52 mouse cellular contexts compared by ENCODE assay signal in genomic region chr16:27348359-27348758, GRCm38 (mm10). TPM values are rescaled to one million over a fixed set of nuclear protein-coding genes. Genes with fewer than 3 reads are reported as not detected.
"Had no signal": no experiment of that assay in that cellular context is flagged by ENCODE, and none has a peak within 500 bp of the region (broad histone marks: within the 10 kb centered on the region; RNA-seq: fewer than 3 reads in every experiment).

No protein-coding gene starts in this region.

- H3K4me3 ChIP-seq: heart, embryonic 10.5 days; heart, embryonic 12.5 days; heart, embryonic 13.5 days; heart, embryonic 15.5 days; hindbrain, embryonic 10.5 days; hindbrain, embryonic 12.5 days; hindbrain, embryonic 13.5 days; hindbrain, embryonic 15.5 days; intestine, embryonic 15.5 days; kidney, embryonic 15.5 days; layer of hippocampus, adult 2 months; left cerebral cortex, adult 2 months had no signal

- H3K4me1 ChIP-seq: heart, embryonic 10.5 days; heart, embryonic 12.5 days; heart, embryonic 13.5 days; heart, embryonic 15.5 days; hindbrain, embryonic 10.5 days; hindbrain, embryonic 12.5 days; hindbrain, embryonic 13.5 days; hindbrain, embryonic 15.5 days; intestine, embryonic 15.5 days; kidney, embryonic 15.5 days had no signal

- H3K4me2 ChIP-seq: heart, embryonic 11.5 days; heart, embryonic 12.5 days; heart, embryonic 13.5 days; heart, embryonic 15.5 days; hindbrain, embryonic 12.5 days; hindbrain, embryonic 13.5 days; hindbrain, embryonic 14.5 days; hindbrain, embryonic 15.5 days; intestine, embryonic 15.5 days; kidney, embryonic 15.5 days had no signal

- H3K27me3 ChIP-seq: heart, embryonic 12.5 days; heart, embryonic 13.5 days; heart, embryonic 15.5 days; hindbrain, embryonic 12.5 days; hindbrain, embryonic 13.5 days; hindbrain, embryonic 15.5 days; intestine, embryonic 15.5 days; kidney, embryonic 15.5 days had no signal

- DNase-seq: heart, postnatal 10 days; heart, postnatal 14 days; heart, postnatal 36 days; heart, postnatal 4 days; kidney, adult 11 months; kidney, adult 18-20 months; kidney, adult 2 months; kidney, adult 8-10 months; kidney, adult 9 months; kidney, postnatal 10 days; kidney, postnatal 14 days; kidney, postnatal 25 days; kidney, postnatal 36 days; kidney, postnatal 4 days; layer of hippocampus, adult 9-11 months; layer of hippocampus, postnatal 36 days had no signal

- H3K27ac ChIP-seq: heart, embryonic 10.5 days; heart, embryonic 13.5 days; heart, embryonic 15.5 days; hindbrain, embryonic 10.5 days; hindbrain, embryonic 12.5 days; hindbrain, embryonic 13.5 days; hindbrain, embryonic 14.5 days; hindbrain, embryonic 15.5 days; hindbrain, postnatal 0 days; intestine, embryonic 15.5 days; kidney, embryonic 15.5 days; kidney, postnatal 0 days; layer of hippocampus, adult 2 months; left cerebral cortex, adult 2 months had no signal

- H3K9me3 ChIP-seq: heart, embryonic 10.5 days; heart, embryonic 12.5 days; heart, embryonic 13.5 days; heart, embryonic 15.5 days; hindbrain, embryonic 10.5 days; hindbrain, embryonic 12.5 days; hindbrain, embryonic 13.5 days; hindbrain, embryonic 15.5 days; intestine, embryonic 15.5 days; kidney, embryonic 15.5 days had no signal

- H3K36me3 ChIP-seq: heart, embryonic 10.5 days; heart, embryonic 12.5 days; heart, embryonic 13.5 days; heart, embryonic 15.5 days; hindbrain, embryonic 10.5 days; hindbrain, embryonic 12.5 days; hindbrain, embryonic 13.5 days; hindbrain, embryonic 15.5 days; intestine, embryonic 15.5 days; kidney, embryonic 15.5 days had no signal

- H3K9ac ChIP-seq: heart, embryonic 12.5 days; heart, embryonic 13.5 days; heart, embryonic 15.5 days; hindbrain, embryonic 12.5 days; hindbrain, embryonic 13.5 days; hindbrain, embryonic 14.5 days; hindbrain, embryonic 15.5 days; intestine, embryonic 15.5 days; kidney, embryonic 15.5 days had no signal

RNA-seq across cellular contexts. Expression of gene Uts2b, which starts 21.7 kb away (rescaled TPM):
- total RNA-seq: hematopoietic stem cell, adult 5-6 weeks; layer of hippocampus, adult 18-20 months; layer of hippocampus, adult 2 months; layer of hippocampus, adult 8-10 months; layer of hippocampus, postnatal 10 days; layer of hippocampus, postnatal 14 days; layer of hippocampus, postnatal 25 days; layer of hippocampus, postnatal 36 days; left cerebral cortex, adult 18-20 months; left cerebral cortex, adult 2 months had no signal
- polyA plus RNA-seq: inflammation-experienced regulatory T-cells, adult 6 months; intestine, embryonic 14.5 days; kidney, adult 2 months; kidney, embryonic 14.5 days; kidney, embryonic 15.5 days; kidney, embryonic 16.5 days; kidney, postnatal 0 days; large intestine, adult 2 months had no signal

RNA-seq across cellular contexts. Expression of gene Ostn, which starts 41.1 kb away (rescaled TPM):
- total RNA-seq: heart, postnatal 10 days; heart, postnatal 14 days; heart, postnatal 25 days; heart, postnatal 36 days; heart, postnatal 4 days; hematopoietic stem cell, adult 5-6 weeks; hindbrain, postnatal 0 days; layer of hippocampus, adult 18-20 months; layer of hippocampus, adult 2 months; layer of hippocampus, adult 8-10 months; layer of hippocampus, postnatal 14 days; layer of hippocampus, postnatal 25 days; layer of hippocampus, postnatal 36 days; left cerebral cortex, adult 18-20 months; left cerebral cortex, adult 2 months had no signal
- polyA plus RNA-seq: heart, embryonic 10.5 days; heart, embryonic 11.5 days; heart, embryonic 12.5 days; heart, embryonic 13.5 days; heart, embryonic 14.5 days; heart, embryonic 15.5 days; heart, embryonic 16.5 days; heart, postnatal 0 days; hindbrain, embryonic 10.5 days; hindbrain, embryonic 11.5 days; hindbrain, embryonic 12.5 days; hindbrain, embryonic 13.5 days; hindbrain, embryonic 14.5 days; hindbrain, embryonic 15.5 days; hindbrain, embryonic 16.5 days; hindbrain, postnatal 0 days; inflammation-experienced regulatory T-cells, adult 6 months; intestine, embryonic 14.5 days; intestine, embryonic 16.5 days; intestine, postnatal 0 days; kidney, adult 2 months; kidney, embryonic 14.5 days; kidney, postnatal 0 days; large intestine, adult 2 months had no signal
